Mouse (Mus musculus) urinary bladder, postnatal 25 days (tissue): Measurements from ENCODE around the gene Vwa3b.
"Not testable (repeated sequence)": the region's sequence is repeated elsewhere in the genome, so short reads cannot be mapped to it uniquely, and the experiment has no call there.

Experiments
- DNase-seq: peaks from one replicate; pipeline ENCODE4 v3.0.0; 2022; ENCODE audit warnings: low spot score

The Vwa3b gene

GRCm38 (mm10) chr1:37025962-37026686 lies at the start of gene Vwa3b:
TSS of gene Vwa3b (plus strand) at chr1:37026596.
- DNase-seq, result no peak

GRCm38 (mm10) chr1:36976770-36977169 lies 49.6 kb upstream of the Vwa3b start:
- no peak for DNase-seq

GRCm38 (mm10) chr1:36982191-36982961 lies 44.0 kb upstream of the Vwa3b start:
- no peak for DNase-seq

GRCm38 (mm10) chr1:36983754-36984153 lies 42.6 kb upstream of the Vwa3b start:
- DNase-seq, result no peak

DNA sequence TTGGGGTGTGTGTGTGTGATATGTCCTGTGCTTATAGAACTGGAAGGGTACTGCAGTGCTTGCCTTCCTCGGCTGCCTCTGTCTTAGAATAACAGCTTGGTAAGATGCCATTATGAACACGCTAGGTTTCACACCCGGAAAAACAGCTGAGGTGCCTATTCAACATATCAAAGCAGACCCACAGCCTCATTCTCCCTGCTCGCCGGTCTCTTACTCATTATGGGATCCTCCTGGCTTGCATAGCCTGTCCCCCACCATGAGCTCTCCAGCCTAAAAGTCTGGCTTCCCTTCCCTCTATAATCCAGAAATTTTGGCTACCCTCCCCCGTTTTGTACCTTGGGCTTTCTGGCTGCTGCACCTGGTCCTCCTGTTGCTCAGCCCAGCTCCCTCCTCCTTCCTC lies 42.0 kb upstream of the Vwa3b start:
- no peak for DNase-seq

DNA sequence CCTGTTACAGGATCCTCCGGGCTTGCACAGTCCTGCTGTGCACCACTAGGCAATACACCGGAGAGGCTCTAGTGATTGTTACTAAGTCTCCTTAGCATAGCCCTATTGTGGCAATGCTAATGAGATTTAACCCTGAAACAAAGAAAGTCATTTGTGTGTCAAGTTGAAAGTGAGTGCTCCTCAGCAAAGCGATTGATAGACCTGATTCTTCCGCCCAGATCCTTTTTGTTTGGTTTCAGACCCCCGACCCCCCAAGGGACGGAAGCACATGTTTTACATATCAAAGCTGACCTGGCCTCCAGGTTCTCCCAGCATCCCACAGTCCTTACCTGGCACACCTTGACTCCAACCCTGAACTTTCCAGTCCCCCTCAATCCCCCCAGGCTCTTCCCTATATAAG lies 40.5 kb upstream of the Vwa3b start:
- no peak for DNase-seq

DNA sequence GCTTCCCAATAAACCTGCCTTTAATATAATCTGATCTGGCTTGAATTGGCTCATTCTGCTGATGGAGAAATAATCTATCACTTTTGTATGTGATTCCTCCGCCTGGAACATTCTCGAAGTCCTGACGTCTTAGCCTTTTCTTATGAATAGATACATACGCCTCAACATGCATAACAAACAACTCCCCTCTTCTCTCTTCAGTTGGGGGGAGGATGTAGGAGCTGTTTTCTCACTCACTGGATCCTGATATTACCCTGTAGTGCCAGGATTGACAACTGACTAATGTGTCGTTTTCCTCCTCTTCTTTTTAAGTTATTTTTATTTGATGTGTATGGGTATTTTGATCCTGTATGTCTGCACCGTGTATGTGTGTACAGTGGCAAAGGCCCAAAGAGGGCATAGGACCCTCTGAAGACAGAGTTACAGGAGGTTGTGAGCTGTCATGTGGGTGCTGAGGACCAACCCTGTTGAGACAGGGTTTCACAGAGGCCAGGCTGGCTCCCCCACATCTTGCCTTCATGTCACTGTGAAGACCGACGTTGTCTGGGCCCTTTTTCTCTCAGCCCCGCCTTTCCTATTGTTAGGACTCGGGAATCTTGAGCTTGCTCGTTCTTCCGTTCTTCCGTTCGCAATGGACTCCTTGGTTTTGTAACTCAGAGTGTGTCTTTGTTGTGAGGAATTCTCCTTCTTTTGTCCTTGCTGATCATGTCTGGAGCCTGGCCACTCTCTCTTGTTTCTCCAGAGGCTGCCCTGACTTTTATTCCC lies 39.8 kb upstream of the Vwa3b start:
- DNase-seq, result no peak

DNA sequence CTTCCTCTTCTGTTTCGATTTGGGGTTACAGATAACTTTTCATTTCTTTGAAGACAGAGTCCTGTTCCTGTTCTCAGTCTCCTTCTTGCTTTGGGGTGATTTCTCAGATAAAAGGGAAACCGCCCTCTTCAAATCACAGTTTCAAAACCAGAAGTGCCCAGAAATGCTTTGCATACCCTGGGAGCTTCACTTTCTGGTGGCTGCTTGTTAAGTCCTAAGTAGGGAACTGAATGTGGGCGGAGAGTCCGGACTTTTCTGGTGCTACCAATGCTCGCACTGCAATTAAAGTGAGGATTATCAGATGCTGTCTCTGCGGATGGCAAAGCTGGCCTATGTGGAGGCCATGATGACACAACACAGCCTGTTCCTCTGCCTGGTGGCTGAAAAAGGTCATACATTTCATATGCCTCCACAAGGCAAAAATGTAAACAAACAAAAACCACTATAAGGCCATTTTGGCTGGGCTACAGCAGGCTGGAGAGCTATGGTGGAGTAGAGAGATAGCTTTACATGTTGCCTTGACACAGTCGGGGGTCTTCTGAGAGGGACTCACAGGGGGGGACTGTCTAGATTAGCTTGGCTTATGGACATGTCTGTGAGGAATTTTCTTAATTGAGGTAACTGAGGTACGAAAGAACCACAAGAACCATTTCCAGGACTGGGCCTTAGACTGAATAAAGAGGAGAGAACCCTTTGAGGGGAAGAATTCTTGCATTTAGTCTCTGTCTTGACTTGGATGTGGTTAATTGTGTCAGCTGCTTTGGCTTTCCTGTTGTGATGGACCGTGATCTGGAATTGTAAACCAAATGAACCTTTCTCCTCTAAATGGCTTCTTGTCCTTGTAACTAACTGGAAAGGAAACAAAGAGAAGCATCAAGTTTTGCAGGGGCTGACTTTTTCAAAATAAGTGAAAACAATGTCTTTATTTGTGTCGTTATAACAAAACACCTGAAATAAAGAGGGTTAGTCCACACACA lies 38.9 kb upstream of the Vwa3b start:
- no peak for DNase-seq

DNA sequence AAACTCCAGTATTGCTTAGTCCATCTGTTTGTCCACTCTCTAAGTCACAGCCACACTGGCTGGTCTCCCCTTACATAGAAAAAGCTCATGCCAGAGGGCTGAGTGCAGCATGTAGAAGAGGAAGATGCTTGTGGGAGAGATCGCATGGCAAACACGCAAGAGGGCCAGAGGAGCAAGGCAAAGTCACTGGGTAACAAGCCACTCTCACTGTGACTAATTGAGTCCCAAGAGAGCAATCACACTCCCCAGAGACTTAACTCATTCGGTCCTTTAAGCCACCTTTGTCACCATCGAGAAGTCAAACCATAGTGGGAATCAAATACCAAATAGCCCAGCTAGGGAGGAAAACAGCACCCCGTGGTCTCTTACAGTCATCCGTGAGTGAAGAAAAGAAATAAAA lies 38.2 kb upstream of the Vwa3b start:
- DNase-seq, result no peak

DNA sequence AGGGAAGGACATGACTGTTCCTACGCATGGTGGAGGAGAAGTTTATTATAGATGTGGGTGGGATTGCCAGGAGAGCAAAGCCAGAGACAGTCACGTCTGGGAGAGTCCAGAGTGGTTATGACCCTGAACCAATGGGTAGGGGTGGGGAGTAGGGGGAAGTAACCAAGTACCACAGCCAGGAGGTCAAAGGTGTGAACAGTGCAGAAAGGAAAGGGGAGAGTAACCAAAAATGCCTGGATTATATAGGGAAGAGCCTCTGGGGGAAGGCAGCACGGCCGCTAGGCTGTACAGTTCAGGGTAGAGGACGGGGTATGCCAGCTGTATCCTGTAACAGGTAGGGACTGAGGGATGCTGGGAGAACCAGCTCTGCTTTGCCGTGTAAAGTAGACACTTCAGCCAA lies 37.8 kb upstream of the Vwa3b start:
- DNase-seq, result no peak

DNA sequence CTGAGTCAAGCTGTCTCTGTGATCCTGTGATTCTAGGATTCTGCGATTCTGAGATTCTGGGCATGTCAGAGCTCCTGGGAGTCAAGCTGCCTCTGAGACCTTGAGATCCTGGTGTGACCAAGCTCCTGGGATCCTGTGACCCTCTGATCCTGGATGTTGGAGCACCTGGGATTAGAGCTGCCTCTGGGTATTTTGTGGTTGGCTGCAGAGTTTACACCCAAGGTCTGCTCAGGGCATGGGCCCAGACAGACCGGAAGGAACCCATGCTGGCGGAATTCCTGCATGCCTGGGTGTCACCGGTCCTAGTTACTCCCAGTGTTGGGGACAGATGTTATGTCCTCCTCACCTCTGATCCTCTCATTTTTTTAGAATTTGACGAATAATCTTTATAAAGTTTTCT lies 32.1 kb upstream of the Vwa3b start:
- no peak for DNase-seq

- no peak for DNase-seq
These were observed 30.6 kb upstream of the Vwa3b start for GRCm38 (mm10) chr1:36995760-36996159.

DNA sequence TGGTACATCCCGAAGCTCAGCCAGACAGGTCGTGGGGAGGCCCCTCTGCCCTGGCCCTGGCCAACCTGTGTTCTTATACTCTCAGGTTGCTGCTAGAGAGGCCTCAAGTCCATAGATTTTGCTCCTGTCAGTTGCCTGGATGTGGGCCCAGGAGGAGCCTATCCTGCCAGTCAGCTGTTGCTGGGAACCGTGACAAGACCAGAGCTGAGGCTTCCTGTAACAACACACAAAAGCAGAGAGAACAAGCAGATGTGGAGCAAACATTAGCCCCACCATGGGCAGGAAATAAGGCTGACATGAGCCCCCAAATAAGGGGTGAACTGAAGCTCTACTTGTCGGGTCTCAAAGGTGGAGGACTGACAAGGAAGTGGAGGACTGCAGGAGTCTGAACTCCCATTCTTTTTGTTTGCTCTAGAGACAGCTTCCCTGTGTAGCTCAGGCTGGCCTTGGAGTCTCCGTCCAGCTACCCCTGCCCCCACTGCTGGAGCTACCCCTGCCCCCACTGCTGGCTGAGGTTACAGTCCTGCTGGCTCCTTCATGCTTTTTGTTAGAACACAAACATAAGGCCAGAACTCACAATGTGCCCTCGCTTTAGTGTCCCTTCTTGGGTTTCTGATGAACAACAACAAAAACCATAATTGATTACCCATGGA lies 29.7 kb upstream of the Vwa3b start:
- DNase-seq, result no peak

DNA sequence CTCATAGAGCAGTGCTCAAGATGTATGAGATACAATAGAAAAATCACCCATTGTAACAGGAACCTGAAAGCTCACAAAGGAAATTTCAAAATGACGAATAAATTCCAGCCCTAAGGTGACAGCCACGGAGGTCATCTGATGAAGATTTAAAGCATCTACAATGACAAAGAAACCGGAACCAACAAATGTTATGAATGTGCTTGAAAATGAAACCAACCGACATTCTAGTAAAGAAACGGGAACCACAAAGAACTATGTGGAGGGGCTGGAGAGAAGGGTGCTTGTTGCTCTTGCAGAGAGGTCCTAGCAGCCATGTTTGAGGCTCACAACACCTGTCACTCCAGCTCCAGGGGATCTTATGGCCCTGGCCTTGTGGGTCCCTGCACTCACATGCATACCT lies 26.1 kb upstream of the Vwa3b start:
- no peak for DNase-seq

- DNase-seq, result no peak
These were observed 24.6 kb upstream of the Vwa3b start for GRCm38 (mm10) chr1:37001636-37002315.

GRCm38 (mm10) chr1:37002316-37003008 lies 23.9 kb upstream of the Vwa3b start:
- DNase-seq, result no peak

- DNase-seq, result no peak
These were observed 21.9 kb upstream of the Vwa3b start for GRCm38 (mm10) chr1:37004533-37004932.

DNA sequence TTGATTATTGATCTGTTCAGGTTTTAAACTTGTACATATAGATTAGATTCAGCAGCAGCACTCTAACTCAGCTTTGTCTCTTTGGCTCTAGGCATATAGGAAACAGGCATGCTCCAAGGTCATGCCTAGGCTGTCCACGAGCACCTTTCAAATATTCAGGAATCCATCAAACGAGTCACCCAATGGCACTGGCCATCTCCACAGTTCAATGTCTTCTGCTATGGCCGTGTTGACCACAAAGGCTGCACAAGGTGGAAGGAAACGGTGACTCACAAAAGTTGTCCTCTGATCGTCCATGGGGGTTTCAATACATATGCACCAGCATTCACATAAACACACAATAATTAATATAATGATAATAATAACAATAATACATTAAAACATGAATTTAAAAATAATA lies 21.4 kb upstream of the Vwa3b start:
- no peak for DNase-seq

DNA sequence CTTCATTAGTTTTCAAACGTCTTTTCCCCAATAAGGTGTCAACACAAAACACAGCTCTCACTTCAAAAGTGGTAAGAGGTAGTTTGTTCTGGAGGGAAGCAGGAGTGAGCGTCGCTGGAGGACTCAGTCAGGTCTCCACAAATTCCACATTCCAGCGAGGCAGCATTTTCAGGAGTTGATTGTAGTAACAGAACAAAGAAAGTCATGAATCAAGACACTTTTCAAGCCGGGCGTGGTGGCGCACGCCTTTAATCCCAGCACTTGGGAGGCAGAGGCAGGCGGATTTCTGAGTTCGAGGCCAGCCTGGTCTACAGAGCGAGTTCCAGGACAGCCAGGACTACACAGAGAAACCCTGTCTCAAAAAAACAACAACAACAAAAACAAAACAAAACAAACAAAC lies 19.9 kb upstream of the Vwa3b start:
- not testable (repeated sequence) for DNase-seq

- DNase-seq, result no peak
These were observed 16.5 kb upstream of the Vwa3b start for GRCm38 (mm10) chr1:37009880-37010279.
